Mouse (Mus musculus) liver, embryonic 12.5 days (tissue): ENCODE measurements around the gene Vwc2l. TPM values are rescaled to one million over a fixed set of nuclear protein-coding genes. Genes with fewer than 3 reads are reported as not detected.

Experiments
- ATAC-seq: fragments of 200-750 bp; cut with Nextera tagmentation; 2 replicates; pipeline ENCODE4 v1.8.0; 2017; ENCODE audit warnings: moderate number of reproducible peaks, mild to moderate bottlenecking, moderate library complexity
- H3K27ac ChIP-seq: fragments of 300-500 bp; sonication (generic); 2 replicates; pipeline ENCODE4 v1.5.1; 2016; ENCODE audit warnings: mild to moderate bottlenecking
- H3K27me3 ChIP-seq: fragments of 300-500 bp; sonication (generic); replicated peaks from 2 replicates; pipeline ENCODE4 v1.6.1; 2016; ENCODE audit warnings: mild to moderate bottlenecking, moderate library complexity
- H3K36me3 ChIP-seq: fragments of 300-500 bp; sonication (generic); 2 replicates; pipeline ENCODE4 v1.6.1; 2016; ENCODE audit warnings: mild to moderate bottlenecking, moderate library complexity
- H3K4me1 ChIP-seq: fragments of 300-500 bp; sonication (generic); 2 replicates; pipeline ENCODE4 v1.6.1; 2016
- H3K4me2 ChIP-seq: fragments of 300-500 bp; sonication (generic); 2 replicates; pipeline ENCODE4 v1.6.1; 2016; ENCODE audit warnings: mild to moderate bottlenecking, moderate library complexity
- H3K4me3 ChIP-seq: fragments of 300-500 bp; sonication (generic); 2 replicates; pipeline ENCODE4 v1.5.1; 2016; ENCODE audit warnings: mild to moderate bottlenecking, moderate library complexity
- H3K9ac ChIP-seq: fragments of 300-500 bp; sonication (generic); 2 replicates; pipeline ENCODE4 v1.6.1; 2016; ENCODE audit warnings: mild to moderate bottlenecking, moderate library complexity
- H3K9me3 ChIP-seq: fragments of 300-500 bp; sonication (generic); replicated peaks from 2 replicates; pipeline ENCODE4 v1.6.1; 2016; ENCODE audit warnings: mild to moderate bottlenecking, moderate library complexity
- WGBS: fragments of 180-500 bp; shearing (Covaris S2); methylation state at CpG from one replicate; pipeline ENCODE4 v1.1.7; 2016; ENCODE audit not compliant: insufficient replicate concordance; 5-methylcytosine and 5-hydroxymethylcytosine counted together
- polyA plus RNA-seq: library from polyadenylated mRNA; unstranded; fragments of >200 nt; fragmentation: Nextera tagmentation; extraction: Ambion mirVana; gene quantifications from 2 replicates; pipeline ENCODE4 v1.2.1, GENCODE M21; 2016

The Vwc2l gene
- polyA plus RNA-seq, 1 experiment from 2014 or later, result 0.02 TPM

DNA sequence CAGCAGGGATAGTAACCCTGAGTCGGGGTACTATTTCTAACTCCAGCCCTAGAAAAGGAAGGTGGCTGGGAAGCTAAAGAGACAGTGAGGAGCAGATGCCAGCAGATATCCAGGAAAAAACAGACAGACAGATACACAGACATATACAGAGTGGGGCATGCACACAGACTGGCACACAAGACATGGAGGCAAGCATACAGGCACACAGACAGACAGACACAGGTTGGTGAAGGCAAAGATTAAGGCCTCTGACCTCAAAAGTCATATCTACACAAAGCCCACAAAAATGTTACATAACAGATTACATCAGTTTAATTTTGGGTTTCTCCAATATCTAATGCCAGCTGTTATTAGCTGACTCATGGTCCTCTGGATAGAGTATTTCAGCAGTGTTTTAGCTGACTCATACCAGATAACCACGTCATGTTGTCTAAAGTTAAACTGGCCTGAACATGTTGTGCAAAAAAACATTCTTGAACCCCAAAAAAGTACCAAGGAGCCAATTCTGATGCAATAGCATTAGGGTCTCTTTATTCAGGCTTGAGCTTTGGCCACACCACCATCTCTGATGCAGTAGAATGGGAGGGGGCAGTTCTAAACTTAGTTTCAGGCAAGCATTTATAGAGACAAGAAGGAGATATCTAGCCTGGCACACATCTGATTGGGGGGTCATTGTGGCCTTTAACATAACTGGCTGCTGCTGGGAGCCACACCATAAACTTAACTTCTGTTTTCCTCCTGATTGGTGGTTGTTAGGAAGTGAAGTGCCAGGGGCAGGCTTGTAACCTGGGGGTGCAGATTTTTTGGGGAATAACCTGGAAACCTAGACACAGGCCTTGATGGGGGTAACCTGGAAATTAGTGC lies 192.9 kb downstream of the Vwc2l start:
- H3K4me3 ChIP-seq, result 0 out of 2 replicates have a peak overlapping the region, but pooled peaks have one; percentile 7
- peak overlapping the region; percentile 48 for H3K4me2 ChIP-seq
- H3K27ac ChIP-seq, result peak overlapping the region; percentile 92
- peak overlapping the region; percentile 51 for H3K9ac ChIP-seq
- H3K4me1 ChIP-seq, result peaks cover 20% of the 10 kb centered on the region
- peak; percentile 96 for ATAC-seq
- H3K9me3 ChIP-seq, result no peaks in the 10 kb centered on the region
- no peaks in the 10 kb centered on the region for H3K36me3 ChIP-seq
- H3K27me3 ChIP-seq, result no peaks in the 10 kb centered on the region
- 47% methylated on average over 2 of the region's 2 CpGs for WGBS

DNA sequence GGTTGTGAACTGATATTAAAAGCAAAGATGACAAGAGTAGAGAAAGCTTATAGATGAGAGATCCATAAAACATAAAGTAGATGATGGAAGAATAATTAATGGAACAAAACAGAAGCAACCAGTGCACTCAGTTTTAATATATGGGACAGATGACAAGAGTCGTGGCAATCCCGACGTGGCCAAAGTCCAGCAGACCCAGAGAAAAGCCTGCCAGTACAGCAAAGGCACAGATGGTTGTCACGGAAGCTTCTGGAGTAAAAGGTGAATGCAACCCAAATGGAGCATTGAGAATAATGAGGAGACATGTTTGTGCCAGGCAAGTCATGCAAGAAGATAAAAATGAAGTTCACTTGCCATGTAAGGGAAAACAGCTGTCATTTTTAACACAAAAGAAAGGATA lies 207.5 kb downstream of the Vwc2l start:
- Histone ChIP-seq H3K4me1 (no peaks in the 10 kb centered on the region), H3K4me3 (no peak overlapping the region), H3K27me3 (no peaks in the 10 kb centered on the region), H3K9me3 (no peaks in the 10 kb centered on the region), H3K27ac (no peak overlapping the region), H3K36me3 (no peaks in the 10 kb centered on the region), H3K9ac (no peak overlapping the region), H3K4me2 (no peak overlapping the region)
- 68% methylated on average over 4 of the region's 4 CpGs for WGBS
- no peak for ATAC-seq
